Mouse (Mus musculus) layer of hippocampus, adult 9-11 months (tissue): ENCODE measurements around the gene Fam168b.

ENCODE experiments used
- DNase-seq: peaks from one replicate; pipeline ENCODE4 v3.0.0; 2022

Gene Fam168b

DNA sequence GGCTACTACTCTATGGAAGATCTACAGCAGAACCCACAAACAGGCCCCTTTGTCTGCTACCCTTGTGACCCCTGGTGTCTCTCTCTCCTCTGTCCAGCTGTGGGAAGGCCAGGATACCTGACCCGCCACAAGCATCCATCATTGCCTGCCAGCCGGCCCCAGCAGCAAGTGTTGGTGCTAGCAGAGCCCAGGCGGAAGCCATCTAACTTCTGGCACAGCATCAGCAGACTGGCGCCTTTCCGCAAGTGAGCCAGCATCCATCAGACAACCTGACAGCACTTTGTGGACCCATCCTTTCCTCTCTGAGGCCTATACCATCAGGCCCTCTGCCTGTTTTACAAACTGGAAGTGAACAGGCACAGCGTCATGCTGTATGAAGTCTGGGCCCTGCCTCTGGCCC lies 31.3 kb downstream of the Fam168b start:
- no peak for DNase-seq

DNA sequence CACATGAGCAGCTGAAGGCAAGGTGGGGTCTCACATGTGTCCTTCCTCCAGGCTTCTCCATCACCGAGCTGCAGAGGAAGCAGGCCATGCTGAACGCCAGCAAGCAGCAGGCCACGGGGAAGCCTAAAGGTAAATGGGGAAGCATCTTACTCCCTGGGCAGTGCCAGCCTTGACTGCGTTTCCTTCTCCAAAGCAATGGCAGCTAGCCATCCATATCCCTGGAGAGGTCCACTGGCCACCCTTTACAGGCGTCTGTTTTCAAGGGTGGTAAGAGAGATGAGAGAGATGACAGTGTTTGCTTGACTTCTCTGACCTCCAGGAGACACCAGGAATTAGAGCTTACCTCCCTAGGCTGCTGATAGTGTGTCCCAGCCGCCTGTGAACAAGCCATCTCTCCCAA lies 31.8 kb downstream of the Fam168b start:
- no peak for DNase-seq

DNA sequence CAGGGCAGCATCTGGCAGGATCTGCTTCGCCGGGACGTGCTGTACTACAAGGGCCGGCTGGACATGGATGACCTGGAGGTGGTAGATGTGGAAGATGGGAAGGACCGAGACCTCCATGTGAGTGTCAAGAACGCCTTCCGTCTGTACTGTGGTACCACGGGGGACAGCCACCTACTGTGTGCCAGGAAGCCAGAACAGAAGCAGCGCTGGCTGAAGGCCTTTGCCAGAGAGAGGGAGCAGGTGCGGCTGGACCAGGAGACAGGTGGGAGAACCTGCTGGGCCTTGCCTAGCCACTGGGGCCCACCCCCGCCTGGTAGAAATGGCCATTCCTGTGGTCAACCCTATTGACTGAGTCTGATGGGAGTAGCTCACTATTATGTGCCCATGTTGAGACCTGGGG lies 32.6 kb downstream of the Fam168b start:
- no peak for DNase-seq

DNA sequence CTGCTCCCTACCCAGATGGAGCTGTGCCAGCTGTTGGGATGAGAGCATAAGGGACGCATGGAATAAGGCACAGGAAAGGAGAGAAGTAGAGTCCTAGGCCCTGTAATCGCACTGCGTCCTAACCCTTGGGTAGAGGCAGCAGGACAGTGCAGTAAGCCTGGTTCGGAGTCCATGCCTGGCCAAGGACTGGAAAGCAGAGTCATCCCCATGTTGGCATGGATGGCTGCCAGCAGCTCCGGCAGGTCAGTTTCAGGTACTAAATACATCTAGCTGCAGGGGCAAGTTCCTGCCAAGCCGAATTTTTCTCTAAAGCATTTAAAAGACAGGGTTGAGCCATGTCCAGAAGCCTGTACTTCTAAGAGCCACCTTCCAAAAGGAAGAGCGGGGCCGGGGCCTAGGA lies 34.4 kb downstream of the Fam168b start:
- no peak for DNase-seq

DNA sequence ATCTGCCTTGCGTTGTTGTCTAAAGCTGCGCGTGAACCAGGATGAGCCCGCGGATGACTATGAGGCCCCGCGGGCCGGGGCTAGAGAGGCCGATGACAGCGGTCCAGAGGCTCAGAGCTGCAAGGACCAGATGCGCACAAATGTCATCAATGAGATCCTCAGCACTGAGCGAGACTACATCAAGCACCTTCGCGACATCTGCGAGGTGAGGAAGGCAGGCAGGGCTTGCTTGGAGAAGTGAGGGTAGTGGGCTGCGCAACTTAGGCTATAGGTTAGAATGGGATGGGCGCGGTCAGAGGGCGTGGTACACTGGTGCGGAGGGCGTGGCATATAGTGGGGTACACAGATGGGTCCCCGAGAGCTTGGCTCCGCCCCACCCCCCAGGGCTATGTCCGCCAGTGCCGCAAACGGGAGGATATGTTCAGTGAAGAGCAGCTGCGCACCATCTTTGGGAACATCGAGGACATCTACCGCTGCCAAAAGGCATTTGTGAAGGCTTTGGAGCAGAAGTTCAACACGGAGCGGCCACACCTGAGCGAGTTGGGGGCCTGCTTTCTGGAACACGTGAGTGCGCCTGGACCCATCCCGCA lies 36.8 kb downstream of the Fam168b start:
- peak; percentile 48 for DNase-seq

DNA sequence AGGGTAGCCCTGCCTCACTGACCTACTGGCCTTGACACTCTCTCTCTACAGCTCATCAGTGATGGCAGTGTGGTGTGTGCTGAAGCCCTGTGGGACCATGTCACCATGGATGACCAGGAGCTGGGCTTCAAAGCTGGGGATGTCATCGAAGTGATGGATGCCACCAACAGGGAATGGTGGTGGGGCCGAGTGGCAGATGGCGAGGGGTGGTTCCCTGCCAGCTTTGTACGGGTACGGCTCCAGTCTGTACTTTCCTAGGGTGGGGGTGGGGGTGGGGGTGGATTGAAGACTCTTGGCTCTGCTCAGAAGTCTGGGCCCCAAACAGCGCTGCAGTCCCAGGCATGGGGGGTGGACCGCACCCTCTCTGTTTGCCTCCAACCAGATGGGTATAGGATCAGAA lies 38.0 kb downstream of the Fam168b start:
- DNase-seq: no peak

DNA sequence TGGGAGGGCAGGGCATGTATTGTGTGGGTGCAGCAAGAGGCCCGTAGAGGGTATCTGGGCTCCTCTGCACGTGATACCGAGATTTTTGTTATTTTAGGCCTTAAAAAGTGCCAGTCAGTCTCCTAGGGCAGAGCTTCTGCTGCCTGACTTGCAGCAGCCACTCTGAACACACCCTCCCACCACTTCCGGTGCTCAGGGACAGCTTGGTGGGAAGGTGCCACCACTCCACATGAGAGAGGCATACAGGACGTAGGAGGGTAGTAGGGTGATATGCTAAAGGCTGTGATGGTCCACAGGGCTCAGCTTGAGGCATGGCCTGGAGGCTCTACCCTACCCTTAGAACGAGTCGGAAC lies 40.6 kb downstream of the Fam168b start:
- peak; percentile 84 for DNase-seq

DNA sequence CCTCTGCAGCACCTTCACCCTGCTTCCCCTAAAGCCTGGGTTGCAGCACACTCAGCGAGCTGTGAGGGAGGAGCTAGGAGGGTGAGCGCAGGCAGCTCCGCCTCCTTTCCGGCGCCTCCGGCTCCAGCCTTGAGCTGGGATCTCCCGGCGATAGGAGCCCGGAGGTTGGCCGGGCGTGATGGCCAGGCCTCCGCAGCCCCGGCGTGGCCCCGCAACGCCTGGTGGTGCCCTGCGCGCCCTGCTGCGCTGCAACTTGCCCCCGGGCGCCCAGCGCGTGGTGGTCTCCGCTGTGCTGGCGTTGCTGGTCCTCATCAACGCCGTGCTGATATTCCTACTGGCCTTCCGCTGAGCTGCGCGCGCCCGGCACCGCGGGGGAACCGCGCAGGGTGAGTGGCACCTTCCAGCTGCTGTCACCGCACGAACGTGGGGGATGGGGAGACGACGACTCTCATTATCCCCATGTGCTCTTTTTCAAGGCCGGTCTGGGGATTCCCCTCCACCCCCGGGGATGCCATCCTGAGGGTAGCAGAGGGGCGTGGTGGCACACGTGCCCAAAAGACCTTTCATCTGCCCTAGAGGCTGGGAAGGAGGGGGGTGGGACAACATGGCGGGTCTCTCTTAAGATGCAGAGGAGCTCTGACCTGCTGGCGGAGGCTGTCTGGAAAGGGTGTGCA lies 41.1 kb downstream of the Fam168b start:
- DNase-seq: peak; percentile 80

DNA sequence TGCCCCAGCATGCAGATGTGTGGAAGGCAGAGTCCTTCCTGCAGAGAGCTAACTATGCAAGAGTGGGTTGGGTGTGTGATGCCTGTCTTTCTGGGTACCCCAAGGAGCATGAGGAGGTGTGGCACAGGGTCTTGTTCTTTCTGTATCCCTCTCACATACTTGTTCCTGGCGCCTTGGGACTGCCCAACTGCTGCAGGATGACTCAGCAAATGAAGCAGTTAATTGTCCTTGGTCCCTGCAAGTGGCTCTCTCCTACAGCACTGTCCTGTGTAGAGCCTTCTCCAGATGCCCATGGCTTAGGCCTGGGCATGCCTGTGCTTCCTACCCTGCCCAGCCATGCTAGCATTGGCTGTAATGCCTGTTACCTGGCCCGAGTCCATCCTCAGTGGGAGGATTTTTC lies 43.7 kb downstream of the Fam168b start:
- no peak for DNase-seq

DNA sequence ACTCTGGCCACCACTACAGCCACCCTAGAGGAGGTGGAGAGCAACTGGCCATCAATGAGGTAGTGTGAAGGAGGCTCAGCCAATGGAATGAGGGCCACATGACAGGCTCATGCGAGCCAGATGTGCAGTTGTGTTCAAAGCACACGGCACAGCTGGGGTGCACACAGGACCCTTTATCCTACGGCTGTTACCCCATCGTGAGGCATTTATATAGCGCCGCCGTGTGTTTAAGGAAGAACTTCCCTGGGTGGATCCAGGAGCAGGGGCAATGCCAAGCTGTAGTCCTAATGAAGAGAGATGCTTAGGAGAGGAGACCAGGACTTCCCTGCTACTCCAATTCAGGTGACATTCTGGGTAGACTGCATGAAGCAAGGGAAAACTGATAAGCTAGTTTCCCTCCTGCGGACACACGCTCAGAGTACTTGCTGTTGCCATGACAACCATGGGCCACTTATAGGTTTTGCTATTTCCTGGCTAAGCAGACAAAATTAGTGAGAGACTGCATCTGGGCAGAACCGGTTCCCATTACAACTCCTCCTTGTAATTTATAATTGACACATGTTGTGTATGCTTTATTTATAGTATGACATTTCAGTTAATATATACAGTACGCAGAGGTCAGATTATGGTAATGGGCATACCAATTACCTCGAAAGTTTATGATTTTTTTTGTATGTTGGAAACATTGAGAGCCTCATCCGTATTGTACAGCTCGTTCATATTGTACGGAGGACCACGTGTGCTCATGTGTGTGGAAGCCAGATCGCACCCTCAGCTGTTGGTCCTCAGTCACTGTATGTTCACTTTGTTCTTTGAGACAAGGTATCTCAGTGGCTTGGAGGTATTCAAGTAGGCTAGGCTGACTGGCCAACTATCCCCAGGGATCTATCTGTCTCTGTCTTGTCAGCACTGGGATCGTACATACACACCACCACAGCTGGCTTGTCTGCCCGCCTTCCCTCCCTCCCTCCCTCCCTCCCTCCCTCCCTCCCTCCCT lies 49.3 kb downstream of the Fam168b start:
- DNase-seq: no peak

DNA sequence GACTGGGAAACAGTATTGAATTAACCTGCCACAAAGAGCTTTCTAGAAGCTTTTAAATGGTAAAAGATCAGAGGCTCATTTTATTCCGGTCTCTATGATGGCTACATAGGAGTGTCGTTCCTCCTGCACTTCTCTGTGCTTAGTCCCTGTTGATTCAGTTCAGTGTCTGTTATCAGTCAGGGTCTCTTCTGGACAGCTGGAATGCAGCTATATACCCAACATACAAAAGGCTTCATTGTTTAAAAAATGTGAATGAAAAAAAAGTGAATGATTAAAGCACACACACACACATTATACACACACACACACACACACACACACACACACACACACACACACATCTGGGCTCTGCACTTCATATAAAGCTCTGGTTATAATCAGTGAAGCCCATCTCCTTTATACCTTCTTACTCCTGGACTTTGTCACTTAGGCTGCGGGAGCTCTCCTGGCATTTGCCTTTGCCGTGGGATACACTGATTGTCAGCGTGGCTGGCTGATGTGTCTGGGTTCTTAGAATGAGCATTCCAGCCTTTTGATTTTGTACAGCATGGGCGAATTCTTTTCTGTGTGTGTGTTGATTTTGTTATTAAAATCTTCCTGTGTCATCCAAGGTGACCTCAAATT lies 59.2 kb downstream of the Fam168b start:
- DNase-seq: no peak

DNA sequence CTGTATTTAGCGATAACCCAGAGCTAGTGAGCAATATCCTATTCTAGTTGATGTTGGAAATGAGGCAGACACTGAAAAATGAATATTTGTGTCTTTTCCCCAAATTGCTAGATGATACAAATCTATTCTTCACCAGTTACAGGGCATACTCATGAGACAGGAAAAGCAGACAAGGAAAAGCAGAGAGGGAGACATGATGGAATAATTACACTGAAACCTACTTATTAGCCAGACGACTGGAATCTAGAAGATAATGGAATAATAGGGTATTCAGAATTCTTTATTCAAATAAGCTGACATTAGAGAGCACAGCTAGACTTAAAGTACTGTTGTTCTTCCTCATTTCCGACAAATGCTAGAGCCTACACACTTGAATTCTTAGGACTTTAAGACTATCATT lies 67.0 kb downstream of the Fam168b start:
- no peak for DNase-seq

DNA sequence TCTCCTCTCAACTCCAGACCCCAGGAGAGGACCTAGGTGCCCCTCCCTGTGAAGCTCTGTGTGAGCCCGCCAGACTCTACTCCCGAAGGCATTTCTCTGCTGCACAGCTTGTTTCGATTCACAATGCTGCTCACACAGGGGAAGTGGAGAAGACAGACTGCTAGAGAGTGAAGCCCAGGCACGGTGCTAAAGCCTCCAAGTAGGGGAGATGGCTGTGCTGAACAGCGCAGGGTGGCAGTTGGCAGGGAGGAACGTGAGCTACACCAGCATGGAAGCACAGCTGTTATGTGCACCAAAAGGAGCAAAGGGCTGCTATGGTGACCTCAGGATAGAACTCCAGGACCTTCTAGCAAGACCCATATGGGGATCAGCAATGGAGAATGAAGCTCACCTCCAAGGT lies 74.0 kb downstream of the Fam168b start:
- no peak for DNase-seq

DNA sequence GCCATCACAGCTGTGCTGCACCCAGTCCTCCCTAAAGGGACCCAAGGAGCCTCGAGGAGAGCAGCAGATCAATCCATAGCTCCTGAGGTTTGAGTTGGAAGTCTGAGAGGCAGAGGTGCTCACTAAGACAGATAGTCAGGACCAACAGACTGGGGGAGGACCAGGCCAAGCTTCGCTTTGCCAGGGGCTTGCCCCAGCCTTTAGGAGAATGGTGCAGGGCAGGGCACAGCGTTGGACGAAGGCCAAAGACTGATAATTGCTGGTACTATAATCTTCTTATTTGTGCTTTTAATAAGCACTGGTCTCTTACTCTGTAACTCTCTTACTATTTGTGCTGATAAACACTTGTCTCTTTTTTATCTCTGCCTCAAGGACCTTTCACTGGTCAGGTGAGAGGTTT lies 75.0 kb downstream of the Fam168b start:
- DNase-seq: no peak

DNA sequence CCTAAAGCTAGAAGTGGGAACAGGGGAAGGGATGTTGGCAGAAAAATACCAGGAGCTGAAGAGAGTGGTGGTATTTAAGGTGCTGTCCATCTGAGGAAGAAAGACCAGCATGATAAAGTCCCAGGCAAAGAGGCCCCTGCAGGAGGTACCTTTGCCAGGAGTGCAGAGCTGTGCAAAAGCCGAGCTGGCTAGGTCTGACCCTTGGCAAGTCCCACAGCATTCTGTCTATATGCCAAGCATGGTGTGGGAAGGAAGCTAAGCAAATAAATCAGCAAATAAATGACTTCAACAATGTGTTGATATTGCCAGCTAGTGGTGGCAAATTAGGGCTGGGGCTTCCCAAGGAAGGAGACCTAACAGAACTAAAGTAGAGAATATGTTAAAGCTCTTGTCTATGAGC lies 76.0 kb downstream of the Fam168b start:
- no peak for DNase-seq
